Mouse (Mus musculus) liver, postnatal 0 days (tissue): ENCODE data around the gene Map2k5.

Experiments
- CTCF ChIP-seq: sonication (generic); IDR thresholded peaks from 2 replicates; pipeline ENCODE4 v1.5.1; 2016; ENCODE audit warnings: antibody characterized with exemption, low read depth
- EP300 ChIP-seq: IDR thresholded peaks from 2 replicates; pipeline ENCODE4 v1.6.1; 2016; ENCODE audit warnings: antibody characterized with exemption, low read depth, mild to moderate bottlenecking

- TF ChIP-seq EP300, result no peak
- no peak for TF ChIP-seq CTCF
Measured at GRCm38 (mm10) chr9:63248095-63248787, 129.5 kb downstream of the Map2k5 start.
